9 mouse cellular contexts compared by ENCODE assay signal in genomic region chr6:55550926-55551325, GRCm38 (mm10).
DNase-seq lines count a peak whose midpoint lies in the region; TF ChIP-seq lines count a peak whose summit lies in the region.
"Had no signal": no experiment of that assay in that cellular context is flagged by ENCODE, and none has a peak within 500 bp of the region (broad histone marks: within the 10 kb centered on the region; RNA-seq: fewer than 3 reads in every experiment).

No protein-coding gene starts in this region.

- TF ChIP-seq CTCF in left cerebral cortex, adult 2 months (IDR thresholded peaks at IDR 0.05) = peak; percentile 55

- no peak overlapping the region for H3K4me3 ChIP-seq in left cerebral cortex, adult 2 months
- H3K4me3 ChIP-seq: heart, embryonic 15.5 days had no signal

- no peak overlapping the region for H3K27ac ChIP-seq in left cerebral cortex, adult 2 months
- H3K27ac ChIP-seq: heart, embryonic 15.5 days had no signal

- DNase-seq in left cerebral cortex, adult 2 months (ENCODE audit: extremely low spot score in 1 of 2, low spot score in 2 of 2) = peak; percentile 33 to 48
- DNase-seq in left cerebral cortex, adult 11 months (ENCODE audit: low spot score) = no peak
- DNase-seq in embryo, embryonic 10.5 days (ENCODE audit: low spot score) = peak; percentile 73
- peak; percentile 13 for DNase-seq in forelimb bud, embryonic 11.5 days (ENCODE audit: low read depth, low spot score)
- peak; percentile 46 for DNase-seq in layer of hippocampus, adult 9-11 months
- peak; percentile 60 for DNase-seq in retina, postnatal 1 day
- no peak for DNase-seq in spleen, adult 18-20 months
- no peak for DNase-seq in spleen, postnatal 10 days (ENCODE audit: low spot score in 2 of 2)

- intact Hi-C loops in left cerebral cortex, adult 2 months (cut with DNase I) = no loop called here

Comparison
In these comparisons a context has a peak if more than half of its experiments do, and no peak if none do; other contexts are left out.
1. DNase-seq: peak in left cerebral cortex, adult 2 months (2 of 2), embryo, embryonic 10.5 days (single experiment), forelimb bud, embryonic 11.5 days (single experiment), layer of hippocampus, adult 9-11 months (single experiment) and retina, postnatal 1 day (single experiment); none in left cerebral cortex, adult 11 months (single experiment), spleen, adult 18-20 months (0 of 2) and spleen, postnatal 10 days (0 of 2).